Mouse (Mus musculus) bone marrow macrophage, adult 2 months (primary cell): ENCODE measurements around the gene Tex264. TPM values are rescaled to one million over a fixed set of nuclear protein-coding genes. Genes with fewer than 3 reads are reported as not detected.

Experiments
- H3K27ac ChIP-seq: 2 replicates; pipeline ENCODE4 v1.5.1; 2012; ENCODE audit warnings: low read depth, low read length; ENCODE audit not compliant: insufficient read depth
- H3K4me1 ChIP-seq: 2 replicates; pipeline ENCODE4 v1.6.1; 2012; ENCODE audit warnings: low read length; ENCODE audit not compliant: control insufficient read depth, insufficient read depth
- H3K4me3 ChIP-seq: 2 replicates; pipeline ENCODE4 v1.5.1; 2012; ENCODE audit warnings: mild to moderate bottlenecking, low read length, moderate library complexity; ENCODE audit not compliant: insufficient read depth
- CTCF ChIP-seq: IDR thresholded peaks from 2 replicates; pipeline ENCODE4 v1.5.1; 2012; ENCODE audit warnings: low read depth, mild to moderate bottlenecking, low read length, moderate library complexity
- POLR2A ChIP-seq: IDR thresholded peaks from 2 replicates; pipeline ENCODE4 v1.6.1; 2012; ENCODE audit warnings: mild to moderate bottlenecking, low read depth, low read length, borderline replicate concordance
- polyA plus RNA-seq: library from polyadenylated mRNA; stranded (reverse); fragments of >200 nt; gene quantifications from 2 replicates; pipeline ENCODE4 v1.2.4, GENCODE M21; 2012; ENCODE audit not compliant: missing spikeins, insufficient read depth, insufficient read length

The Tex264 gene
- polyA plus RNA-seq, 1 experiment, result 106 TPM

DNA sequence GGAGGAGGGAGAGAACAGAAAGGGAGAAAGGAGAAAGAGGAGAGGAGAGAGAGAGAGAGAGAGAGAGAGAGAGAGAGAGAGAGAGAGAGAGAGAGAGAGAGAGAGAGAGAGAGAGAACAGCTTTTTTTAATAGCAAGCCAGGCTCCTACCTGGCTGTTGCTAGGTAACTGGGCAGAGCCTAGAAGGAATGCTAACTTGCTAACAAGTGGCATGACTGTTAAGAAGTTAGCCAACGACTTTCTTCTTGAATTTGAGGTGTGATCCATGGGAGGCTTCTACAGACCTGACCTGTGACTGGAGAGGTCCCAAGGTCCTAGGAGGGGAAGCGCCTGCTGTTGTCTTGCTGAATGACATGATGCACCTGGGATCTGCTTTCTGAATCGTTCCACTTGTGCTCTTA lies 71.1 kb downstream of the Tex264 start:
- TF ChIP-seq CTCF, result no peak
- no peak for TF ChIP-seq POLR2A
- Histone ChIP-seq H3K4me3 (no peak overlapping the region), H3K27ac (no peak overlapping the region)

DNA sequence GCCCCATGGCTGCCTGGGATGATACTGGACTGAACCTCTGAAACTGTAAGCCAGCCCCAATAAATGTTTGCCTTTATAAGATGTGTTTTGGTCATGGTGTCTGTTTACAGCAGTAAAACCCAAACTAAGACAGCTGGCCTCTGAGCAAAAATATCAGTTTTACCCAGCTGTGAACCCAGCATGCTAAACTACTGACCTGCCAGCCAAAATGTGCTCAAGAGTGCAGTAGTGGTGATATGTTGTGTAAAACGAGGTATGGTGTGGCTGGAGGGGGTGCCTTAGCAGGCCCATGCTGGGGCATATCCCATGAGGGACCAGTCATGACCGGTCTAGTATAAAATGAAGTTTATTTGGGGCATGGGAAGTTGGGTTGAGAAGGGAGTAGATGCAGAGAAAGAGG lies 71.8 kb downstream of the Tex264 start:
- H3K4me3 ChIP-seq, result no peak overlapping the region
- TF ChIP-seq POLR2A, result no peak
- TF ChIP-seq CTCF, result no peak

More for the DNA sequence above, 71.1 kb downstream of the Tex264 start:
- no peaks in the 10 kb centered on the region for H3K4me1 ChIP-seq

DNA sequence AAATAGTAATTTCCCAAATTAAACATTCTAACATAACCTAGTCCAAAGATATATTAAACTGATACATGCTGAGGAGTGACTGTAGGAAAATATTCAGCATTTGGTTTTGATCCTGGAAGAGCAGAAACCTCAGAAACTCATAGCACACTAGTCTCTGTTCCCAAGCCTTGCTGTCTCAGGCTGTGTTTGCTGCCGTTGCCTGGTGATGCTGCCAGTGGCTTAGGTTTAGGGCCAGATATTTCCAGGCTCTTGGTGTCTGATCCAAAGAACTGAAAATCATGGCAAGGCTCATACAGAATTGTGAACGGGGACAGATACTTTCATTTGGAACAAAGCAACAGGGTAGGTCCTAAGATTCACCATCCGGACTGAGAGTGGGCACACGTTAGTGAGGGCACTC lies 75.0 kb downstream of the Tex264 start:
- TF ChIP-seq CTCF (no peak), POLR2A (no peak)
- no peak overlapping the region for H3K27ac ChIP-seq
- no peaks in the 10 kb centered on the region for H3K4me1 ChIP-seq
- H3K4me3 ChIP-seq, result no peak overlapping the region

More for the DNA sequence above, 71.8 kb downstream of the Tex264 start:
- H3K27ac ChIP-seq, result no peak overlapping the region
- no peaks in the 10 kb centered on the region for H3K4me1 ChIP-seq

Other genes starting within 250 kb of the Tex264 start
- gene Acy1, start 247.6 kb downstream of the Tex264 start, polyA plus RNA-seq, result 1.3 and 1.6 TPM in 2 replicates
- 27.6 and 32.0 TPM in 2 replicates for gene Abhd14b, start 238.5 kb downstream of the Tex264 start, polyA plus RNA-seq
- gene Abhd14a, start 238.2 kb downstream of the Tex264 start, polyA plus RNA-seq, result 5.4 and 8.3 TPM in 2 replicates
- gene Pcbp4, start 232.6 kb downstream of the Tex264 start, polyA plus RNA-seq, result 17.8 and 19.5 TPM in 2 replicates
- gene Gpr62, start 220.0 kb downstream of the Tex264 start, polyA plus RNA-seq, result not detected in 2 replicates
- 7.8 and 11.2 TPM in 2 replicates for gene Rrp9, start 210.0 kb downstream of the Tex264 start, polyA plus RNA-seq
- 21.0 and 22.0 TPM in 2 replicates for gene Parp3, start 209.0 kb downstream of the Tex264 start, polyA plus RNA-seq
- gene Iqcf1, start 186.0 kb downstream of the Tex264 start, polyA plus RNA-seq, result not detected in 2 replicates
- not detected in 2 replicates for gene Iqcf5, start 171.4 kb downstream of the Tex264 start, polyA plus RNA-seq
- gene Iqcf3, start 124.3 kb downstream of the Tex264 start, polyA plus RNA-seq, result 0.64 and 0.71 TPM in 2 replicates
- not detected in 2 replicates for gene Iqcf4, start 114.9 kb downstream of the Tex264 start, polyA plus RNA-seq
- gene Iqcf6, start 59.3 kb downstream of the Tex264 start, polyA plus RNA-seq, result not detected in 2 replicates
- gene Grm2, start 29.8 kb downstream of the Tex264 start, polyA plus RNA-seq, result not detected in 2 replicates
- 7.6 and 8.5 TPM in 2 replicates for gene Rad54l2, start 103.3 kb upstream of the Tex264 start, polyA plus RNA-seq
- gene Dcaf1, start 135.9 kb upstream of the Tex264 start, polyA plus RNA-seq, result 6.5 and 7.2 TPM in 2 replicates
- gene Rbm15b, start 201.5 kb upstream of the Tex264 start, polyA plus RNA-seq, result 12.6 and 15.3 TPM in 2 replicates
- 92.2 and 103 TPM in 2 replicates for gene Manf, start 206.1 kb upstream of the Tex264 start, polyA plus RNA-seq